Mouse (Mus musculus) frontal cortex, postnatal 25 days (tissue): ENCODE measurements around the gene Apc2.
A peak's percentile ranks its signal among the peaks of the same experiment; 100 is the strongest.
"Not testable (repeated sequence)": the region's sequence is repeated elsewhere in the genome, so short reads cannot be mapped to it uniquely, and the experiment has no call there.

Experiments used
- DNase-seq, 2 experiments: peaks; one replicate each; pipeline ENCODE4 v3.0.0; 2022; ENCODE audit warnings: low spot score in 2 of 2

The Apc2 gene

GRCm38 (mm10) chr10:80295618-80296425 lies at the start of gene Apc2:
TSS of gene Apc2 (plus strand) at chr10:80295977.
- peak; percentile 65 to 70 for DNase-seq

- no peak for DNase-seq
Measured at GRCm38 (mm10) chr10:80247849-80248248, 47.9 kb upstream of the Apc2 start.

GRCm38 (mm10) chr10:80248437-80248836 lies 47.3 kb upstream of the Apc2 start:
- not testable (repeated sequence) for DNase-seq

- peak; percentile 97 for DNase-seq
Measured at GRCm38 (mm10) chr10:80248971-80249640, 46.7 kb upstream of the Apc2 start, which contains the start of gene Ndufs7. TSS of gene Ndufs7 (plus strand) at chr10:80249121.

GRCm38 (mm10) chr10:80250059-80250458 lies 45.7 kb upstream of the Apc2 start:
- DNase-seq = no peak

- no peak for DNase-seq
Measured at GRCm38 (mm10) chr10:80250573-80250972, 45.2 kb upstream of the Apc2 start.

GRCm38 (mm10) chr10:80252011-80252410 lies 43.8 kb upstream of the Apc2 start:
- no peak for DNase-seq

GRCm38 (mm10) chr10:80252493-80253274 lies 43.1 kb upstream of the Apc2 start:
- DNase-seq = no peak

- DNase-seq = no peak
Measured at GRCm38 (mm10) chr10:80253551-80253950, 42.2 kb upstream of the Apc2 start.

- no peak for DNase-seq
Measured at GRCm38 (mm10) chr10:80254331-80255297, 41.2 kb upstream of the Apc2 start.

- no peak for DNase-seq
Measured at GRCm38 (mm10) chr10:80255881-80256535, 39.8 kb upstream of the Apc2 start.

- DNase-seq = no peak
Measured at GRCm38 (mm10) chr10:80257936-80258335, 37.8 kb upstream of the Apc2 start.

- no peak for DNase-seq
Measured at GRCm38 (mm10) chr10:80258752-80259462, 36.9 kb upstream of the Apc2 start.

- DNase-seq = no peak
Measured at GRCm38 (mm10) chr10:80259463-80259805, 36.3 kb upstream of the Apc2 start.

GRCm38 (mm10) chr10:80259861-80260641 lies 35.7 kb upstream of the Apc2 start:
- DNase-seq = peak; percentile 45 to 52

GRCm38 (mm10) chr10:80260642-80261584 lies 34.9 kb upstream of the Apc2 start, which contains the start of the genes Gamt and Dazap1:
TSS of gene Gamt (minus strand) at chr10:80261012.
TSS of gene Dazap1 (plus strand) at chr10:80261486.
- DNase-seq = peak; percentile 74 to 81

- peak; percentile 72 to 73 for DNase-seq
Measured at GRCm38 (mm10) chr10:80261585-80261968, 34.2 kb upstream of the Apc2 start.

- DNase-seq = no peak
Measured at GRCm38 (mm10) chr10:80262169-80262568, 33.6 kb upstream of the Apc2 start.
